Mouse (Mus musculus): ENCODE results near the gene Epha3. TPM values are rescaled to one million over a fixed set of nuclear protein-coding genes. Genes with fewer than 3 reads are reported as not detected.

Epha3 gene
- polyA plus RNA-seq, 1 experiment from 2014 or later: 0.78 TPM

GRCm38 (mm10) chr16:63689371-63689770 is 174.6 kb downstream of the Epha3 start:
- Histone ChIP-seq H3K27me3 (ENCODE audit: insufficient read depth, low read length) (no peaks in the 10 kb centered on the region), H3K4me3 (ENCODE audit: low read depth, low read length) (no peak overlapping the region), H3K9ac (replicated peaks) (no peak overlapping the region), H3K36me3 (replicated peaks; ENCODE audit: insufficient read depth, low read length) (no peaks in the 10 kb centered on the region), H3K9me3 (ENCODE audit: low read length) (no peaks in the 10 kb centered on the region), H3K4me1 (ENCODE audit: insufficient read depth) (no peaks in the 10 kb centered on the region), H3K4me2 (ENCODE audit: low read depth, low read length) (no peak overlapping the region), H3K27ac (ENCODE audit: low read depth) (no peak overlapping the region)
- DNase-seq: no peak
- WGBS (ENCODE audit: insufficient replicate concordance): 63% methylated on average over 3 of the region's 3 CpGs
- no peak for TF ChIP-seq EP300 (IDR thresholded peaks at IDR 0.05; ENCODE audit: low read depth)
- TF ChIP-seq CTCF (IDR thresholded peaks at IDR 0.05; ENCODE audit: low read depth): no peak
- no peak for ATAC-seq

GRCm38 (mm10) chr16:63684211-63684610 is 179.8 kb downstream of the Epha3 start:
- no peaks in the 10 kb centered on the region for H3K27me3 ChIP-seq (ENCODE audit: insufficient read depth, low read length)
- H3K27ac ChIP-seq (ENCODE audit: low read depth): no peak overlapping the region
- H3K9ac ChIP-seq (replicated peaks): no peak overlapping the region
- no peak overlapping the region for H3K4me2 ChIP-seq (ENCODE audit: low read depth, low read length)
- no peak for TF ChIP-seq CTCF (IDR thresholded peaks at IDR 0.05; ENCODE audit: low read depth)
- no peak for TF ChIP-seq EP300 (IDR thresholded peaks at IDR 0.05; ENCODE audit: low read depth)
- DNase-seq (no peak), ATAC-seq (no peak)
- 55% methylated on average over 4 of the region's 4 CpGs for WGBS (ENCODE audit: insufficient replicate concordance)
- H3K4me3 ChIP-seq (ENCODE audit: low read depth, low read length): no peak overlapping the region
- no peaks in the 10 kb centered on the region for H3K9me3 ChIP-seq (ENCODE audit: low read length)
- no peaks in the 10 kb centered on the region for H3K36me3 ChIP-seq (replicated peaks; ENCODE audit: insufficient read depth, low read length)
- no peaks in the 10 kb centered on the region for H3K4me1 ChIP-seq (ENCODE audit: insufficient read depth)

- no peak overlapping the region for H3K27ac ChIP-seq (ENCODE audit: low read depth)
- no peaks in the 10 kb centered on the region for H3K36me3 ChIP-seq (replicated peaks; ENCODE audit: insufficient read depth, low read length)
- no peak overlapping the region for H3K4me2 ChIP-seq (ENCODE audit: low read depth, low read length)
- WGBS (ENCODE audit: insufficient replicate concordance): 38% methylated on average over 1 of the region's 1 CpGs
- H3K27me3 ChIP-seq (ENCODE audit: insufficient read depth, low read length): no peaks in the 10 kb centered on the region
- TF ChIP-seq EP300 (IDR thresholded peaks at IDR 0.05; ENCODE audit: low read depth): no peak
- no peak for TF ChIP-seq CTCF (IDR thresholded peaks at IDR 0.05; ENCODE audit: low read depth)
- DNase-seq (no peak), ATAC-seq (no peak)
- H3K4me3 ChIP-seq (ENCODE audit: low read depth, low read length): no peak overlapping the region
- H3K4me1 ChIP-seq (ENCODE audit: insufficient read depth): no peaks in the 10 kb centered on the region
- no peaks in the 10 kb centered on the region for H3K9me3 ChIP-seq (ENCODE audit: low read length)
- no peak overlapping the region for H3K9ac ChIP-seq (replicated peaks)
These were observed 189.5 kb downstream of the Epha3 start for GRCm38 (mm10) chr16:63674426-63674825.

GRCm38 (mm10) chr16:63673236-63673840 is 190.6 kb downstream of the Epha3 start:
- Histone ChIP-seq H3K27me3 (ENCODE audit: insufficient read depth, low read length) (no peaks in the 10 kb centered on the region), H3K27ac (ENCODE audit: low read depth) (no peak overlapping the region), H3K9me3 (ENCODE audit: low read length) (no peaks in the 10 kb centered on the region), H3K4me3 (ENCODE audit: low read depth, low read length) (no peak overlapping the region), H3K36me3 (replicated peaks; ENCODE audit: insufficient read depth, low read length) (no peaks in the 10 kb centered on the region), H3K9ac (replicated peaks) (no peak overlapping the region), H3K4me1 (ENCODE audit: insufficient read depth) (no peaks in the 10 kb centered on the region), H3K4me2 (ENCODE audit: low read depth, low read length) (no peak overlapping the region)
- ATAC-seq (no peak), DNase-seq (no peak)
- 83% methylated on average over 9 of the region's 9 CpGs for WGBS (ENCODE audit: insufficient replicate concordance)
- TF ChIP-seq EP300 (IDR thresholded peaks at IDR 0.05; ENCODE audit: low read depth) (no peak), CTCF (IDR thresholded peaks at IDR 0.05; ENCODE audit: low read depth) (no peak)

- H3K4me2 ChIP-seq (ENCODE audit: low read depth, low read length): no peak overlapping the region
- H3K36me3 ChIP-seq (replicated peaks; ENCODE audit: insufficient read depth, low read length): no peaks in the 10 kb centered on the region
- DNase-seq (no peak), ATAC-seq (no peak)
- H3K9me3 ChIP-seq (ENCODE audit: low read length): no peaks in the 10 kb centered on the region
- H3K27ac ChIP-seq (ENCODE audit: low read depth): no peak overlapping the region
- 71% methylated on average over 3 of the region's 3 CpGs for WGBS (ENCODE audit: insufficient replicate concordance)
- no peak for TF ChIP-seq CTCF (IDR thresholded peaks at IDR 0.05; ENCODE audit: low read depth)
- TF ChIP-seq EP300 (IDR thresholded peaks at IDR 0.05; ENCODE audit: low read depth): no peak
- no peak overlapping the region for H3K9ac ChIP-seq (replicated peaks)
- H3K27me3 ChIP-seq (ENCODE audit: insufficient read depth, low read length): no peaks in the 10 kb centered on the region
- no peaks in the 10 kb centered on the region for H3K4me1 ChIP-seq (ENCODE audit: insufficient read depth)
- H3K4me3 ChIP-seq (ENCODE audit: low read depth, low read length): no peak overlapping the region
These were observed 198.0 kb downstream of the Epha3 start for GRCm38 (mm10) chr16:63665897-63666464.

- no peaks in the 10 kb centered on the region for H3K27me3 ChIP-seq (ENCODE audit: insufficient read depth, low read length)
- no peaks in the 10 kb centered on the region for H3K4me1 ChIP-seq (ENCODE audit: insufficient read depth)
- 55% methylated on average over 4 of the region's 4 CpGs for WGBS (ENCODE audit: insufficient replicate concordance)
- H3K4me2 ChIP-seq (ENCODE audit: low read depth, low read length): no peak overlapping the region
- no peak overlapping the region for H3K4me3 ChIP-seq (ENCODE audit: low read depth, low read length)
- no peak for TF ChIP-seq EP300 (IDR thresholded peaks at IDR 0.05; ENCODE audit: low read depth)
- no peak for TF ChIP-seq CTCF (IDR thresholded peaks at IDR 0.05; ENCODE audit: low read depth)
- H3K9me3 ChIP-seq (ENCODE audit: low read length): no peaks in the 10 kb centered on the region
- H3K9ac ChIP-seq (replicated peaks): no peak overlapping the region
- H3K36me3 ChIP-seq (replicated peaks; ENCODE audit: insufficient read depth, low read length): no peaks in the 10 kb centered on the region
- no peak for ATAC-seq
- DNase-seq: no peak
- H3K27ac ChIP-seq (ENCODE audit: low read depth): no peak overlapping the region
These were observed 205.5 kb downstream of the Epha3 start for GRCm38 (mm10) chr16:63658302-63658974.

Measured in liver, postnatal 0 days (tissue).